Mouse (Mus musculus) myocyte (in vitro differentiated cells): Measurements from ENCODE around the gene Anks1.

Experiments used
- CEBPB ChIP-seq: IDR thresholded peaks from 2 replicates; pipeline ENCODE4 v1.6.1; 2011; ENCODE audit warnings: mild to moderate bottlenecking, moderate library complexity; ENCODE audit not compliant: poor library complexity, insufficient read depth, severe bottlenecking
- E2F4 ChIP-seq: IDR thresholded peaks from one replicate; pipeline ENCODE4 v1.6.1; 2011; ENCODE audit warnings: mild to moderate bottlenecking, control low read depth, moderate library complexity; ENCODE audit not compliant: insufficient read depth
- MAX ChIP-seq: IDR thresholded peaks from one replicate; pipeline ENCODE4 v1.6.1; 2011; ENCODE audit warnings: low read depth, mild to moderate bottlenecking, control low read depth
- MYOD1 ChIP-seq, 3 experiments: IDR thresholded peaks; one replicate each; pipeline ENCODE4 v1.6.1; 2011; ENCODE audit warnings: control low read depth in 2 of 3, low read depth in 2 of 3, mild to moderate bottlenecking in 2 of 3, moderate library complexity in 1 of 3; ENCODE audit not compliant: insufficient read length in 2 of 3, control insufficient read depth in 1 of 3
- MYOG ChIP-seq, 3 experiments: IDR thresholded peaks; one replicate each; pipeline ENCODE4 v1.6.1; 2011; ENCODE audit warnings: control low read depth in 2 of 3, low read depth in 2 of 3, mild to moderate bottlenecking in 2 of 3; ENCODE audit not compliant: insufficient read length in 2 of 3, control insufficient read depth in 1 of 3, insufficient read depth in 1 of 3
- POLR2A ChIP-seq: IDR thresholded peaks from one replicate; pipeline ENCODE4 v1.6.1; 2011; ENCODE audit warnings: low read depth, mild to moderate bottlenecking, control low read depth, moderate library complexity; ENCODE audit not compliant: insufficient read length
- POLR2AphosphoS2 ChIP-seq: IDR thresholded peaks from one replicate; pipeline ENCODE4 v1.6.1; 2011; ENCODE audit warnings: low read depth, control low read depth; ENCODE audit not compliant: insufficient read length
- REST ChIP-seq: IDR thresholded peaks from one replicate; pipeline ENCODE4 v1.6.1; 2011; ENCODE audit warnings: mild to moderate bottlenecking, control low read depth, moderate library complexity; ENCODE audit not compliant: insufficient read depth, insufficient read length
- SRF ChIP-seq: IDR thresholded peaks from one replicate; pipeline ENCODE4 v1.6.1; 2011; ENCODE audit warnings: low read depth; ENCODE audit not compliant: control insufficient read depth, insufficient read length
- TCF12 ChIP-seq: IDR thresholded peaks from one replicate; pipeline ENCODE4 v1.6.1; 2011; ENCODE audit warnings: mild to moderate bottlenecking, control low read depth; ENCODE audit not compliant: poor library complexity, insufficient read depth, severe bottlenecking
- TCF3 ChIP-seq: IDR thresholded peaks from one replicate; pipeline ENCODE4 v1.6.1; 2011; ENCODE audit warnings: low read depth, control low read depth; ENCODE audit not compliant: insufficient read length
- USF1 ChIP-seq: IDR thresholded peaks from one replicate; pipeline ENCODE4 v1.6.1; 2011; ENCODE audit warnings: low read depth, mild to moderate bottlenecking, control low read depth, moderate library complexity

- no peak for TF ChIP-seq POLR2A
- TF ChIP-seq MYOD1 (IDR thresholded peaks at IDR 0.05; ENCODE audit: control insufficient read depth in 1 of 3, insufficient read length in 2 of 3, low read depth in 2 of 3), result no peak
- no peak for TF ChIP-seq USF1
- no peak for TF ChIP-seq MYOG (IDR thresholded peaks at IDR 0.05; ENCODE audit: control insufficient read depth in 1 of 3, insufficient read depth in 1 of 3, insufficient read length in 2 of 3, low read depth in 2 of 3)
- TF ChIP-seq SRF, result no peak
- TF ChIP-seq REST, result no peak
- no peak for TF ChIP-seq TCF3
- no peak for TF ChIP-seq CEBPB
- TF ChIP-seq E2F4, result no peak
- no peak for TF ChIP-seq POLR2AphosphoS2
- no peak for TF ChIP-seq MAX
- TF ChIP-seq TCF12, result no peak
Observed at GRCm38 (mm10) chr17:28058346-28058745, 149.2 kb downstream of the Anks1 start.
